Comparison of ENCODE assay signal across 16 mouse cellular contexts in genomic region chr14:27118546-27118945, GRCm38 (mm10).
"Had no signal": no experiment of that assay in that cellular context is flagged by ENCODE, and none has a peak within 500 bp of the region (broad histone marks: within the 10 kb centered on the region; RNA-seq: fewer than 3 reads in every experiment).

No protein-coding gene starts in this region.

- H3K9me3 ChIP-seq: intestine, embryonic 15.5 days; limb, embryonic 10.5 days; limb, embryonic 13.5 days; midbrain, embryonic 13.5 days had no signal

- H3K9ac ChIP-seq: intestine, embryonic 15.5 days; limb, embryonic 13.5 days; liver, embryonic 14.5 days; liver, postnatal 0 days; lung, embryonic 14.5 days; midbrain, embryonic 13.5 days had no signal

- H3K27ac ChIP-seq: intestine, embryonic 15.5 days; layer of hippocampus, adult 2 months; limb, embryonic 10.5 days; limb, embryonic 13.5 days; liver, embryonic 14.5 days; macrophage; midbrain, embryonic 13.5 days; stomach, postnatal 0 days had no signal

- H3K4me2 ChIP-seq: intestine, embryonic 15.5 days; limb, embryonic 13.5 days; liver, embryonic 11.5 days; lung, embryonic 14.5 days; midbrain, embryonic 13.5 days had no signal

- ATAC-seq: hindbrain, embryonic 16.5 days; intestine, embryonic 15.5 days; liver, postnatal 0 days; lung, postnatal 0 days; midbrain, embryonic 13.5 days had no signal

- DNase-seq: layer of hippocampus, adult 9-11 months; liver, postnatal 0 days; lung, embryonic 14.5 days; thymus, adult 2 months; thymus, postnatal 25 days had no signal

- H3K4me3 ChIP-seq: intestine, embryonic 15.5 days; layer of hippocampus, adult 2 months; limb, embryonic 10.5 days; limb, embryonic 13.5 days; midbrain, embryonic 13.5 days had no signal

- H3K36me3 ChIP-seq: intestine, embryonic 15.5 days; limb, embryonic 10.5 days; limb, embryonic 13.5 days; midbrain, embryonic 13.5 days had no signal
